Mouse (Mus musculus) kidney, postnatal 0 days (tissue): Measurements from ENCODE around the gene Ly6g. TPM values are rescaled to one million over a fixed set of nuclear protein-coding genes. Genes with fewer than 3 reads are reported as not detected.
"Not testable (repeated sequence)": the region's sequence is repeated elsewhere in the genome, so short reads cannot be mapped to it uniquely, and the experiment has no call there.

Experiments used
- ATAC-seq: fragments of 200-750 bp; cut with Nextera tagmentation; replicated peaks from 2 replicates; pipeline ENCODE4 v1.8.0; 2017; ENCODE audit warnings: low read depth, moderate number of reproducible peaks, moderate TSS enrichment, moderate library complexity; ENCODE audit not compliant: low FRiP score
- DNase-seq: peaks from one replicate; pipeline ENCODE4 v3.0.0-alpha.2; 2016; ENCODE audit warnings: low spot score
- H3K27ac ChIP-seq: fragments of 300-500 bp; sonication (generic); 2 replicates; pipeline ENCODE4 v1.5.1; 2014; ENCODE audit warnings: mild to moderate bottlenecking
- H3K27me3 ChIP-seq: fragments of 300-500 bp; sonication (generic); 2 replicates; pipeline ENCODE4 v1.6.1; 2014; ENCODE audit warnings: low read length, mixed read lengths; ENCODE audit not compliant: insufficient read depth
- H3K36me3 ChIP-seq: fragments of 300-500 bp; sonication (generic); 2 replicates; pipeline ENCODE4 v1.6.1; 2014; ENCODE audit warnings: low read length, mixed read lengths; ENCODE audit not compliant: insufficient read depth
- H3K4me1 ChIP-seq: fragments of 300-500 bp; sonication (generic); replicated peaks from 2 replicates; pipeline ENCODE4 v1.6.1; 2014; ENCODE audit warnings: antibody characterized with exemption, low read length, mixed read lengths; ENCODE audit not compliant: insufficient read depth
- H3K4me2 ChIP-seq: fragments of 300-500 bp; sonication (generic); 2 replicates; pipeline ENCODE4 v1.6.1; 2014; ENCODE audit warnings: mild to moderate bottlenecking, low read length, moderate library complexity, mixed read lengths
- H3K4me3 ChIP-seq: fragments of 300-500 bp; sonication (generic); replicated peaks from 2 replicates; pipeline ENCODE4 v1.5.1; 2014; ENCODE audit warnings: low read depth, low read length
- H3K9ac ChIP-seq: fragments of 300-500 bp; sonication (generic); 2 replicates; pipeline ENCODE4 v1.6.1; 2014; ENCODE audit warnings: low read depth, low read length
- H3K9me3 ChIP-seq: fragments of 300-500 bp; sonication (generic); replicated peaks from 2 replicates; pipeline ENCODE4 v1.6.1; 2016; ENCODE audit warnings: low read length, inconsistent platforms, mixed read lengths
- CTCF ChIP-seq: IDR thresholded peaks from 2 replicates; pipeline ENCODE4 v1.5.1; 2016; ENCODE audit warnings: antibody characterized with exemption, low read depth, mild to moderate bottlenecking, moderate library complexity
- WGBS: fragments of 180-500 bp; shearing (Covaris S2); extraction: QIAGEN DNeasy Blood & Tissue Kit; methylation state at CpG from one replicate; pipeline ENCODE4 v1.1.7; 2014; 5-methylcytosine and 5-hydroxymethylcytosine counted together
- polyA plus RNA-seq: library from polyadenylated mRNA; unstranded; fragments of >200 nt; fragmentation: Nextera tagmentation; extraction: Ambion mirVana; gene quantifications from 2 replicates; pipeline ENCODE4 v1.2.1, GENCODE M21; 2015

The Ly6g gene
- polyA plus RNA-seq, result 0.57 and 1.3 TPM in 2 replicates

GRCm38 (mm10) chr15:75154940-75155339, at the start of gene Ly6g:
Gene Ly6g, plus strand, starts transcription at chr15:75155240.
- no peaks in the 10 kb centered on the region for H3K27me3 ChIP-seq
- H3K4me1 ChIP-seq, result no peaks in the 10 kb centered on the region
- no peak for TF ChIP-seq CTCF
- DNase-seq (no peak), ATAC-seq (no peak)
- no peak within 1 kb of the TSS for H3K27ac ChIP-seq
- H3K36me3 ChIP-seq, result no peaks in the 10 kb centered on the region
- H3K9ac ChIP-seq, result no peak within 1 kb of the TSS
- no peaks in the 10 kb centered on the region for H3K9me3 ChIP-seq
- no peak within 1 kb of the TSS for H3K4me3 ChIP-seq
- 68% methylated on average over 1 of the region's 1 CpGs for WGBS
- H3K4me2 ChIP-seq, result no peak within 1 kb of the TSS

DNA sequence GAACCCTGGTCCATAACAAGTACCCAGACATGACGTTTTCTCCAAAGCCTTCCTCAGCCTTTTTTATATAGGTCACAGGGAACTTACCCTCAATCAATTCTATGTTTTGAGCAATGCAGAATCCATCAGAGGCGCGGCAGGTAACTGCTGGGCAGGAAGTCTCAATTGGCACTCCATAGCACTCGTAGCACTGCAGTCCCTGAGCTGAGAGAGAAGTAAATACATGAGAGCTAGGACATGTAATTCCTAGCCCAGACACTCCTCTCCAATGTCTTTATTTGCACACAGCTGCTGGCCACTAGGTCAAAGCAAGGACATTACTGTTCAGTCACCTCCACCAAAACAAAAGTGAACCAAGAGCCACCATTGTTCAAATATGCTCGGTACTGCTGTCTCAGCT, 44.6 kb upstream of the Ly6g start:
- not testable (repeated sequence) for H3K27me3 ChIP-seq, H3K4me1 ChIP-seq, H3K27ac ChIP-seq, H3K4me2 ChIP-seq, H3K4me3 ChIP-seq, DNase-seq, ATAC-seq, H3K9me3 ChIP-seq, H3K9ac ChIP-seq, H3K36me3 ChIP-seq
- 67% methylated on average over 1 of the region's 5 CpGs for WGBS

GRCm38 (mm10) chr15:75111861-75112630, 43.0 kb upstream of the Ly6g start, which contains the start of gene Ly6c2:
Gene Ly6c2, minus strand, starts transcription at chr15:75111970.
- H3K27me3 ChIP-seq, ATAC-seq, DNase-seq, H3K36me3 ChIP-seq, H3K9ac ChIP-seq, H3K4me1 ChIP-seq, H3K9me3 ChIP-seq, H3K4me3 ChIP-seq, H3K27ac ChIP-seq, H3K4me2 ChIP-seq: not testable (repeated sequence)
- WGBS, result 100% methylated on average over 1 of the region's 1 CpGs

DNA sequence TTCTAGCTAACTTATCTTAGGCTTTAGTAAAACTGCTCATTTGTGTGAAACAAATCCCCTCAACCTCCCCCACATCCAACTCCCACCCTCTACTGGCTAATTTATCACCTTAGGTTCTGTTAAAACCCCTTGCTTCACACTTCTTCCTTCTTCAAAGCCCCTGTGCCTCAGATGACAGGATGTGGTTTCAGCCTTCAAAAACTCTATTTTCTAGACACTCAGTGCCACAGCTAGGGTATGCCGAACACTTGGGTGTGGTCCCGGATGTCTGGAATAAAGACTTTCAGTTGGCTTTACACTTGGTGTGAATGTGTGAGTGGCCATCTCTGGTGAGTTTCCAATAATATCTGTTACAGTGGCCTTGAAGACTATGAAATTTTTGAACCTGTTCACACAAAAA, 38.5 kb upstream of the Ly6g start:
- H3K4me1 ChIP-seq, result no peaks in the 10 kb centered on the region
- 39% methylated on average over 2 of the region's 2 CpGs for whole genome bisulfite sequencing
- DNase-seq, result peak; percentile 2
- no peaks in the 10 kb centered on the region for H3K27me3 ChIP-seq
- no peaks in the 10 kb centered on the region for H3K9me3 ChIP-seq
- H3K36me3 ChIP-seq, result no peaks in the 10 kb centered on the region
- H3K9ac ChIP-seq, result no peak overlapping the region
- no peak overlapping the region for H3K4me3 ChIP-seq
- ATAC-seq, result no peak
- TF ChIP-seq CTCF, result no peak
- H3K27ac ChIP-seq, result no peak overlapping the region
- no peak overlapping the region for H3K4me2 ChIP-seq

- not testable (repeated sequence) for ATAC-seq, H3K36me3 ChIP-seq, H3K4me3 ChIP-seq, H3K9ac ChIP-seq, H3K4me1 ChIP-seq, H3K4me2 ChIP-seq, DNase-seq, H3K9me3 ChIP-seq, H3K27me3 ChIP-seq, H3K27ac ChIP-seq
- 92% methylated on average over 5 of the region's 5 CpGs for WGBS
These were observed 37.6 kb upstream of the Ly6g start for GRCm38 (mm10) chr15:75117481-75117880.

DNA sequence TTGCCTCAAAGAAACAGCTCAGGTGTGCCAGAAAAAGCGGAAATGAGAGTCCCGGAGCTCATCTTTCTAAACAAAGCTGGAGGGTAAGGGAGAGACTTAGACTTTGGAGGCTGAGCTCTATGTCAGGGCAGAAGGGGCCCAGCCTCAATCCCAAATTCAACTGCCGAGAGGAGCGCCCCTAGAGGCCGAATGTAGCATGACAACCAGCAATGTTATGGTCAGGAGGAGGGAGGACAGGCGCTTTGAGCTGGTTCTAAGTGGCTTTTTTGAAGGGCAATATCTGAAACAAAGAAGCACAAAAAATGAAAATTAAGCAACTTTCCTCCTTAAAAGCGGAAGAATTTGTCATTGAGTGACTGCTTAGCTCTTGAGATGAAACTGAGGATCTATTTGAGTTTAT, 36.3 kb upstream of the Ly6g start:
- not testable (repeated sequence) for H3K9ac ChIP-seq, H3K4me2 ChIP-seq, H3K27ac ChIP-seq, ATAC-seq, H3K4me1 ChIP-seq, H3K4me3 ChIP-seq, H3K9me3 ChIP-seq, H3K36me3 ChIP-seq, H3K27me3 ChIP-seq
- peak; percentile 66 for TF ChIP-seq CTCF
- DNase-seq, result peak; percentile 47
- WGBS, result 21% methylated on average over 5 of the region's 7 CpGs

DNA sequence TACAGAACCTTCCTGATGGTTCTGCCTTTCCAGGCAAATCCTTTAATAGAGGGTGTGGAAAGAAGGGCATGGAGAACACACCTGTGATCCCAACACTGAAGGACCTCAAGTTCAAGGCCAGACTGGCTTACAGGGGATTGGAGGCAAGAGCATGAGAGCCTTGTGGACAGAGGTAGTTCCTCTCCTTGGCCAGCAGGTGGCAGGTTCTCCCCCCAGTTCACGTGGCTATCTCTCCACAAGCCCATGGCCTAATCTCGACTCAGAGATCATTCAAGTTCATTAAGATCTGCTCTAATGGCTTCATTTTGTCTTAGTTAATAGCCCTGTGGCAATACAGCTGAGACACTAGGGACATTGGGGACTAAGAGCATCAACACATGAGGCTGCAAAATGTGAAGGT, 35.0 kb upstream of the Ly6g start:
- 15% methylated on average over 2 of the region's 2 CpGs for WGBS
- no peak overlapping the region for H3K27ac ChIP-seq
- DNase-seq, result peak; percentile 37

GRCm38 (mm10) chr15:75132346-75132745, 22.7 kb upstream of the Ly6g start:
- H3K27ac ChIP-seq, H3K9me3 ChIP-seq, DNase-seq, H3K4me2 ChIP-seq, ATAC-seq, H3K4me3 ChIP-seq, H3K4me1 ChIP-seq, H3K27me3 ChIP-seq, H3K36me3 ChIP-seq, H3K9ac ChIP-seq: not testable (repeated sequence)
- 68% methylated on average over 2 of the region's 2 CpGs for WGBS

More for the DNA sequence above, 35.0 kb upstream of the Ly6g start:
- Histone ChIP-seq H3K27me3 (no peaks in the 10 kb centered on the region), H3K4me1 (no peaks in the 10 kb centered on the region), H3K9me3 (no peaks in the 10 kb centered on the region), H3K9ac (no peak overlapping the region), H3K4me2 (no peak overlapping the region), H3K4me3 (no peak overlapping the region), H3K36me3 (no peaks in the 10 kb centered on the region)
- peak; percentile 81 for TF ChIP-seq CTCF
- no peak for ATAC-seq

- H3K4me2 ChIP-seq, ATAC-seq, H3K4me1 ChIP-seq, H3K9ac ChIP-seq, DNase-seq, H3K27ac ChIP-seq, H3K4me3 ChIP-seq, H3K9me3 ChIP-seq, H3K27me3 ChIP-seq, H3K36me3 ChIP-seq: not testable (repeated sequence)
- WGBS, result 90% methylated on average over 1 of the region's 2 CpGs
These were observed 19.8 kb upstream of the Ly6g start for GRCm38 (mm10) chr15:75135090-75135783.
